Mouse (Mus musculus) telencephalon, adult 2 months (tissue): Measurements from ENCODE around the gene Keap1.
"Not testable (repeated sequence)": the region's sequence is repeated elsewhere in the genome, so short reads cannot be mapped to it uniquely, and the experiment has no call there.

ENCODE experiments used
- DNase-seq: peaks from one replicate; pipeline ENCODE4 v3.0.0-alpha.2; 2011; ENCODE audit warnings: low read depth, low spot score

Gene Keap1

DNA sequence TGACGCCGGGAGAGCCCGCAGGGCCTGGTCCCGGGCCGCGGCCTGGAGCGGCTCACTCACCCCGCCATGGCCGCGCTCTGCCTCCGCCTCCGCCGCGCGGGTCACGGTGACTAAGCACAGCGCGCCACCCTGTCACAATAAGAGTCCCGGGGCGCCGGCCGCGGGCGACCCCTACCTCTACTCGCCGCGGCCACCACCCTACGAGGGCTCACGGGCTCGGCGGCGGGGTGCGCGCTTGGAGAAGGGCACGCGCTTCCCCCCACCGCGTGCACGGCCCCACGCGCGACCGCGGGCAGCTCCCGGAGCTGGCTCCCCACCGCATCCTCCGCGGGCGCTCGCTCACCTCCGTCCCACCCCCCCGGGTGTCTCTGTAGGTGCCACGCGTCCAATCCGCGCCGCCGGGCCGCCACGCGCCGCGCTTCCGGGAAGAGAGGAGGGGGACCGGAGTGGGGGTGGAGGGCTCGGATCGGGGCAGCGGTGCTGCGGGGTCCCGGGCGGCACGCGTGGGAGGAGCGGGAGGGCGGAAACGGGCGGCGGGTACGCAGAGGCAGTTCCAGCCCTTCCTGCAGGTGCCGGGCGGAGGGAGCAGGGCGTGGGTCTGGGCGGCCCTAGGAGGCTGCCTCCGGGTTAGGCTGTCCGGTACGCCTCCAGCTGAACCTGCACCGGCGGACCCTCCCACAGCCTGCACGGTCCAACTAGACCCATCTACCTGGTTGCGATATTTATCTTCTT lies at the start of gene Keap1:
Keap1 (minus strand) TSS at position 629 of the 732 bp plus-strand sequence.
- no peak for DNase-seq

GRCm38 (mm10) chr9:21288404-21289336 lies 49.5 kb upstream of the Keap1 start:
- DNase-seq: no peak

DNA sequence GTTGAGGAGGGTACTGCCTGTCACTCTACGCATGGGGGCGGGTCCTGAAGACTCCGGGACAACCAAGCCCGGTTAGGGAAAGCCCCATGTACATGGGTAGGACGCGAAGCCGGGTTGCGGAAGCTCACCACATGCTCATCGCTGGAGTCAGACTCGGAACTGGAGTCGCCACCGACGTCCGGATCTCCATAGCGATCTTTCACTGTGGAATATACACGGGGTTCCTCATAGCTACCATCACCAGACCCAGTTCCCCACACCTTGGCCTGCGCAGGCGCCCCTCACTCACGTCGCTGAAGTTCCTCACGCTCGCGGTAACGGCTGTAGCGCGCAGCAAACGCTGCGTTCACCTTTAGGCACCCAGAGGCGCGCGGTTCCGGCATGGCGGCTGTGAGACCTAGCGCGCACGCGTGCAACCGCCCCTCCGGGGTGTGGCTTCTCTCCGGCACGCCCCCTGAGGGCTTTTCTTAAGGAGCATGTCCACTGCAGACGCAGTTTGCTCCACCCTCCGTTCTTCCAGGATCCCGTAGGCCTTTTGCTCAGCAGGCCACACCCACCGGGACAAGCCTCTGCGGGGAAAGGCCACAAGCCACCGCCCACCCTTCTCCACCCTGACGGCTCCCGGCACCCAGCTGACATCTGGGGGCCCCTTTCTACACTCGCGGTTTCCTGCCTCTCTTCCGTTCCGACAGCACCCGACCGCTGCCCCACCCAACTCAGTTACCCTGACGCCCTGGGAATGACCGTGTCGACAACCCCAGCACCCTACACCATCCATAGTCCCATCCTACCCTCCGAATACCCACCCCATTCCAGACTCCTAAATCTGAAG lies 48.6 kb upstream of the Keap1 start, which contains the start of gene Kri1:
Kri1 (minus strand) TSS at position 399 of the 832 bp plus-strand sequence.
- peak; percentile 98 for DNase-seq

DNA sequence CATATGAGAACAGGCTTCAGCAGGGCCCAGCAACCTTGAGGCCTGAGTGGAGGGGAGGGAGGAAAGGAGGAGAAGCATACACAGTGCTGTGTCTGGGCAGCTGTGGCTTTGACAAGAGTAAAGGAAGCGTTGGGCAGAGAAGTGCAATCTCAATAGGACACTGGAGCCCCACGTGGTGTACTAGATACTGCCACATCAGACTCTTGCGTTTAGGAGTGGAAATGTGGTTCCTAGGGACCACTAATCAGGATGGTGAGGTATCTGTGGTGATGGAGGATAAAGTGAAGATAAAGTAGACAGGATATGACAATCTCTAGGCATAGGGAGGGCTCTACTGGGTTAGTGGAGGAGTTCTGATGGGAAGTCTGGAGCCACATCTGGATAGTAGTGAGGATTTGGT lies 47.6 kb upstream of the Keap1 start:
- DNase-seq: no peak

GRCm38 (mm10) chr9:21283994-21284393 lies 44.8 kb upstream of the Keap1 start:
- DNase-seq: no peak

DNA sequence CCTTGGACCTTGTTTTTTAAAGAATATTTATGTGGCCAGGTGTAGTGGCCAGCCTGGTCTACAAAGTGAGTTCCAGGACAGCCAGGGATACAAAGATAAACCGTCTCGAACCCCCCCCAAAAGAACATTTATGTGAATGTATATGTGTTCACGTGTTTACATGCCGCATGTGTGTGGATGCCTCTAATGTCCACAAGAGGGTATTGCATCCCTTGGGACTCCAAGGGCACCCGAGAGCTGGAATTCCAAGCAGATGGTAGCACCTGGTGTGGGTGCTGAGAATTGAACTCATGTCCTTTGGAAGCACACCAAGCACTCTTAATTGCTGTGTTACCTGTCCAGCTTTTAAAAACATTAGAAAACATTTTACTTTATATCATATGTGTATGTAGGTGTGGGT lies 44.4 kb upstream of the Keap1 start:
- no peak for DNase-seq

DNA sequence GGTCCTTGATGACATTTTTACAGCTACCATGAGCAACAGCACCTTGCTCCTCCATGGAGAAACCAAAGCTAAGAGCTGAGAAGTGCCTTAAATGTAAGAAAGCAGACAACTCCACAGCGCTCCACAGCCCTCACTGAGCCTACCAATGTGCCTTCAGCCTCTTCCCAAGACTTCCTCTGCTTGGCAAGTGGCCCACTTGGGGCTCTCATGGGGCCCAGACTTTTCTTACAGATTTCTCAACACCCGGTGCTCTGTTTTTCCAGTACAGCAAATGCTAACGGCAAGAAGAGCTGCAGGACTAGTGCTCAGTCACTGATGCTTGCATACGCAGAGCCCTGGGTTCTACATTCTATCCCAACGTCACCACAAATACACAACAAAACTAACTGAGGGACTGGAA lies 38.6 kb upstream of the Keap1 start:
- no peak for DNase-seq

DNA sequence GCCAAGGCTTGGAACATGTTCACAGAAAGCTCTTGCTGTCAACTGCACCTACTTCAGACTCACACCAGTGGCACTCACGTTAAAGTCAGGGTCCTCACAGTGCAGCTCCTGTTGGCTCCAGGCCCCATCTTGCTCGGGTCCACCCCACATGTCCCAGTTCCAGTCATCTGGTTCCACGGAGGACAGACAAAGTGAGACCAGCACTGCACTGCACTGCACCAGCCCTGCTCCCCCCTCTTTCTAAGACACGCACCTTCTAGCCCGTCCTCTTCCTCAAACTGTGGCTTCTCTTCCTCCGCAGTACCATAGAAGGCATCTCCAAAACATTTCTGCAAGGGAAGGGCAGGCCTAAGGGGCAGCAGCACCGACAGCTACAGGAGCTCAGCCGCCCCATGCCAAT lies 37.1 kb upstream of the Keap1 start:
- no peak for DNase-seq

DNA sequence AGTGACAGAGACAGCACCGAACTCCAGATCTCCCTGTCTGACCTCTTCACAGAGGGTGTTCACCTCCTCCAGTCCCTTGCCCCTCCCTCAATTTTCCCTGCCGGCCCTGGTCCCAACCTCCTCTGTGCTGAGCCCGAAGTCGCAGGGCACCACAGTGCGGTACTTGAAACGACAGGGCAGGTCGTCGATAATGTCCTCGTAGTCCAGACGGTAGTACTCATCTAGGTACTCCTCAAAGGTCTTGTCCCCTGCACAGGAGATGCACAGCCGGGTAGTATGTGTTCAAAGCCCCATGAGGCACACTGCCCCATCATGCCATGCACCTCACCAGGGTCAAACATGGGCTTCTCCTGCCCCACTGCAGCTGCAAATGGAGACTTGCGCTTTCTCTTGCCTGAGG lies 36.6 kb upstream of the Keap1 start:
- no peak for DNase-seq

DNA sequence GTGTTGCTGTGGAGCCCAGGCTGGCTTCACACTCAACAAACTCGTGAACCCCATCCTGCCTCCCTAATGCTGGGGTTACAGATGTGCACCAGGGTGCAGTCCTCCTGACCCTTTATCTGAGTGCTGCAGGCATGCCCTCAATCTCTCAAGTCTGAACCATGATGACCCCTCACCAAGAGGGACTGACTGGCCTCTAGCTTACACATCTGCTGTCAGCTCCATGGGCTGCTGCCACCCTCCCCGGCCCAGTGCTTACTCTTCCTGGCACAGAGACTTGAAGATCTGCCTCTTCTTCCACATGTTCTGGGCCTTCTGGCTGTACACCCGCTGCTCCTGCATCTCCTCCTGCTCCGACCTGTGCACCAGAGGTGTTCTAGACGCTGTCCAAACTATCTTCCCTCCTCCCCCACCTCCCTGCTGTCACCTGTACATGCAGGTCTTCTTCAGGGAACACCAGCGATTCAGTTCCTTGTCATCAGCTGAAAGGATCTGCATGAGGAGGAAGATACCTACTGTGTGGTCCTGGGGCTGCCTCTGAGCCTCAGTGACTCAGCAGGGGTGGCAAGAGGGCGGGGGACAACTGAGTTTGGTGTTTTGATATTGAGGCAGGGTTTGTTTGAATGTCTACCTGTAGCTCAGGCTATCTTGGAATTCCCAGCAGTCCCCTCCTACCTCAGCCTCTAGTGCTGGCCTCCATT lies 36.0 kb upstream of the Keap1 start:
- no peak for DNase-seq

DNA sequence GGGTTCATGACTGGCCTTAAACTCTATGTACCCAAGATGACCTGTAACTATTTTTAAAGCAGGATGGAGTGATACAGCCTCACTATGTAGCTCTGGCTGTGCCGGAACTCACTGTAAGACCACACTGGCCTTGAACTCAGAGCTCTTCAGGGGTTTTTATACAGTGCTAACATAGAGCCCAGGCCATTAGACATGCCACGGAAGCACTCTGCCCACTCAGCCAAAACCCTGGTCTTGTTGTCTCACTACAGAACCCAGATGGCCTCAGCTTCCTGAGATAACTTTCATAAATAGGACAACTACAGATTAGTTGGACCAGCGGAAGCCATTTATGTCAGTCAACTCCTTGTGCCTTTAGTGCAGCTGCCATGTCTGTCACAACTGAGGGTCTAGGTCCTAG lies 35.2 kb upstream of the Keap1 start:
- no peak for DNase-seq

DNA sequence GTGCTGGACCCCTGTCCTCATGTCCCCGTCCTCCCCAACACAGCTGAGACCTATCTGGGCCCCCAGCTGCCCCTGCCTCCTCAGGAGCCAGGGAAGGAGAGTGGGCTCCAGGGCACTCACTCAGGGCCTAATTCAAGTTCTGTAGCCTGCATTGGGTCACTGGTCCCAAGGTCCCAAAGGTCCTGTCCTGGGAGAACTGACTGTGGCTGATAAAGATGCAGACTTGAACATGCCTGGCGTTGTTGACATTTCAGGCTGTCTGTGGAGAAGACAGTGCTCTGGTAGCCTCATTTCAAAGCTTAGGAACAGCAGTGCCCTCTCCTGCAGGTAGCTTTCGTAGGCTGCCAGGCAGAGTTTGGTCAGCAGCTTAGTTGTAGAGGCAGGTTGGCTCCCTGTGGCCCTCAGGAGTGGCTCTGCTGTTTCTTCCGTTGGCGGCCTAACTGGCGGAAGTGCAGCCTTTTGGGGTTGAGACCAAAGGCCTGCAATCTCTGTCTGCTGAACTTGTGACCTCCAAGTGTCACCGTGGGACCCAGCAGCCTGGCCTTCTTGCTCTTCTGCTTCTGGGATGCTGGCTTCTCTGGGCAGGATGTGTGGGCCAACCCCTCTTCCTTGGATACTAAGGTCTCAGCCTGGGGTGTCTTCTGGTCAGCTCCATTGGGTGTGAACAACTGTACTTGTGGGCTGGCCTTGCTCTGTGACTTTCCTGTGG lies 34.5 kb upstream of the Keap1 start:
- no peak for DNase-seq

DNA sequence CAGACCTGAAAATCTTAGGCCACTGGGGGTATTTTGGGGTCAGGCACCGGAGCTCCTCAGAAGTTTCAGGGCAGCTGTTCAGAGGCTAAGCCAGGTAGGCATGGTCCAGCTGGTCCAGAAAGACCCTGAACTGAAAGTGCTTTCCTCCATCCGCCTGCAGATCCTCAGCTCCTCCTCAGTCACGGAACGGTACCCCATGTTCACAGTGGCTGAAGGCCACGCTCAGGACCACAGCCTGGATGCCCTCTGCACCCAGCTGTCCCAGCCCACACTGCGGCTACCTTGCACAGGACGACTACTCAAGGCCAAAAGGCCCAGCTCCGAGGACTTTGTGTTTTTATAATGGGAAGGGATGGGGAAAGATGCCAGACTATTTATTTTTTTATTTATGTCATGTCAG lies 33.9 kb upstream of the Keap1 start:
- DNase-seq: no peak

DNA sequence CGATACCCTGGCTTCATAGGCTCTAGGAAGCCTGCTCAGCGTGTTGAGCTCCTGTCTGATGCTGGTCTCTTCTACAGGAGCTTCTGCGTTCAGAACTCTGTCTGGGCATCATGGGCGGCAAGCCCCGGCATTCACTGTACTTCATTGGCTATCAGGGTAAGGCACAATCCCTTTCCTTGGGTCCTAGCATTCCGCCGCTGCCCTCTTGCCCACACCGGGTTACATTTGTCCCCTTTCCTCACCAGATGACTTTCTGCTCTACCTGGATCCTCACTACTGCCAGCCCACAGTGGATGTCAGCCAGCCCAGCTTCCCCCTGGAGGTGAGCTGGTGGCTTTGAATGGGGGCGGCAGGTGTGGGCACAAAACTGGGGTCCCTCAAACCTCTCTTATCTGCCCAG lies 33.2 kb upstream of the Keap1 start:
- DNase-seq: no peak

GRCm38 (mm10) chr9:21269590-21269989 lies 30.4 kb upstream of the Keap1 start:
- DNase-seq: not testable (repeated sequence)

DNA sequence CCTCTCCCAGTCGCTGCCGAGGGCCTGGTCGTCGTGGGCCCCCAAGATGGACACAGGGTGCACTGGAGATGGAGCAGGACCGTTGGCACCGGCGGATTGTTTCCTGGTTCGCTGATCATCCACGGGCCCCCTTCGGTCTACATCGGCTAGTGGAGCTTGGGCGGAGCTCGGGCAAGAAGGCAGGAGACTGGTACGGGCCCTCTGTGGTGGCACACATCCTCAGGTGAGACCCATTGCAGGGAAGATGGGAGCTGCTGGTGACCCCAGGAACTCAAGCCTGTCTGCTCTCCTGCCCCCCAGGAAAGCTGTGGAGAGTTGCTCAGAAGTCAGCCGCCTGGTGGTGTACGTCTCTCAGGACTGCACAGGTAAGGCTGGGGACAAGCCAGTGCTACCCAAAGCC lies 29.1 kb upstream of the Keap1 start:
- no peak for DNase-seq

GRCm38 (mm10) chr9:21266889-21267288 lies 27.7 kb upstream of the Keap1 start:
- no peak for DNase-seq

GRCm38 (mm10) chr9:21265611-21266010 lies 26.4 kb upstream of the Keap1 start:
- no peak for DNase-seq

GRCm38 (mm10) chr9:21265000-21265561 lies 25.9 kb upstream of the Keap1 start, which contains the start of gene Atg4d:
Gene Atg4d (plus strand): TSS chr9:21265293.
- peak; percentile 97 for DNase-seq
